Mouse (Mus musculus) liver, embryonic 14.5 days (tissue): ENCODE measurements around the gene G430095P16Rik. TPM values are rescaled to one million over a fixed set of nuclear protein-coding genes. Genes with fewer than 3 reads are reported as not detected.

Experiments
- ATAC-seq: fragments of 200-750 bp; cut with Nextera tagmentation; 2 replicates; pipeline ENCODE4 v1.8.0; 2017; ENCODE audit warnings: moderate number of reproducible peaks, mild to moderate bottlenecking, moderate library complexity; ENCODE audit not compliant: insufficient read depth
- DNase-seq, 3 experiments: peaks; one replicate each; pipeline ENCODE4 v3.0.0-alpha.2; 2012 to 2013; ENCODE audit warnings: low read depth in 3 of 3, low spot score in 3 of 3
- H3K27ac ChIP-seq: fragments of 300-500 bp; sonication (generic); 2 replicates; pipeline ENCODE4 v1.5.1; 2014; ENCODE audit warnings: moderate library complexity, mild to moderate bottlenecking, control low read depth, inconsistent platforms
- H3K27me3 ChIP-seq: fragments of 300-500 bp; sonication (generic); 2 replicates; pipeline ENCODE4 v1.6.1; 2014; ENCODE audit warnings: mild to moderate bottlenecking, low read length, moderate library complexity; ENCODE audit not compliant: control insufficient read depth, insufficient read depth
- H3K36me3 ChIP-seq: fragments of 300-500 bp; sonication (generic); replicated peaks from 2 replicates; pipeline ENCODE4 v1.6.1; 2014; ENCODE audit warnings: low read depth; ENCODE audit not compliant: control insufficient read depth, insufficient read depth
- H3K4me1 ChIP-seq, 2 experiments: fragments of 200-500 bp in 1 of 2; fragments of 300-500 bp in 1 of 2; sonication (generic) in 1 of 2; replicated peaks; 2 replicates each; pipeline ENCODE4 v1.6.1; 2012 to 2014; ENCODE audit warnings: antibody characterized with exemption in 1 of 2, inconsistent platforms in 1 of 2, low read length in 1 of 2; ENCODE audit not compliant: control insufficient read depth in 2 of 2, insufficient read depth in 2 of 2
- H3K4me2 ChIP-seq: fragments of 300-500 bp; sonication (generic); 2 replicates; pipeline ENCODE4 v1.6.1; 2014; ENCODE audit warnings: low read depth, mild to moderate bottlenecking, control low read depth, moderate library complexity
- H3K4me3 ChIP-seq, 2 experiments: fragments of 200-500 bp in 1 of 2; fragments of 300-500 bp in 1 of 2; sonication (generic) in 1 of 2; 2 replicates each; pipeline ENCODE4 v1.5.1; 2012 to 2014; ENCODE audit warnings: low read depth in 2 of 2, low read length in 2 of 2, mild to moderate bottlenecking in 2 of 2, control low read depth in 1 of 2, inconsistent platforms in 1 of 2, moderate library complexity in 1 of 2; ENCODE audit not compliant: insufficient read depth in 1 of 2
- H3K9ac ChIP-seq: fragments of 300-500 bp; sonication (generic); replicated peaks from 2 replicates; pipeline ENCODE4 v1.6.1; 2014; ENCODE audit warnings: mild to moderate bottlenecking, control low read depth, moderate library complexity
- H3K9me3 ChIP-seq: fragments of 300-500 bp; sonication (generic); 2 replicates; pipeline ENCODE4 v1.6.1; 2016; ENCODE audit warnings: low read length, mixed read lengths; ENCODE audit not compliant: control insufficient read depth
- CTCF ChIP-seq: IDR thresholded peaks from 2 replicates; pipeline ENCODE4 v1.5.1; 2016; ENCODE audit warnings: antibody characterized with exemption, low read depth, control low read depth
- EP300 ChIP-seq: IDR thresholded peaks from 2 replicates; pipeline ENCODE4 v1.6.1; 2016; ENCODE audit warnings: antibody characterized with exemption, low read depth
- WGBS: fragments of 180-500 bp; shearing (Covaris S2); extraction: QIAGEN DNeasy Blood & Tissue Kit; methylation state at CpG from one replicate; pipeline ENCODE4 v1.1.7; 2014; ENCODE audit not compliant: insufficient replicate concordance; 5-methylcytosine and 5-hydroxymethylcytosine counted together
- polyA plus RNA-seq, 2 experiments: library from polyadenylated mRNA; depleted of rRNA in 1 of 2; stranded (reverse) in 1 of 2; unstranded in 1 of 2; fragments of >200 nt; fragmentation: Nextera tagmentation in 1 of 2; extraction: Ambion mirVana in 1 of 2; gene quantifications; 2 replicates each; pipeline versions ENCODE4 v1.2.1 to v1.2.3; 2012 to 2014

Gene G430095P16Rik
- polyA plus RNA-seq, 2 experiments: 10.3 to 11.9 TPM

DNA sequence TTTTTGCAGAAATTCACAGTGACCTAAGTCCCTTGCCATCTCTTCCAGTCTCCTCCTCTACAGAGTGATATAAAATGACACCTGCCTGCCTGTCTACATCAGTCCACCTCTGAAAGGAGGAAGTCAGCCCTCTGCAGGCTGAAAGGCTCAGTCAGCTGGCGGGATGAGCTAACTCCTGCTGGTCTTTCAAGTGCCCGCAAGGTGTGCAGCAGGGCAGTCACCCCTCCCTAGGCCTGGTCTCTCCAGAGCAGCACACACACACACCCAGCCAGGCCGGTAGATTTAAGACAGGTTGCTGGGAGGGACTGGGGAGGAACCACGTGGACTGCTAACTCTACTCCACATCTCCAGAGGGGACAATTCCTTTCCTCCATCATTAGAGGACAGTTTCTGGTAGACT lies 41.3 kb downstream of the G430095P16Rik start:
- no peak overlapping the region for H3K9ac ChIP-seq
- ATAC-seq (no peak), DNase-seq (no peak)
- no peak overlapping the region for H3K27ac ChIP-seq
- TF ChIP-seq EP300: no peak
- no peak for TF ChIP-seq CTCF
- H3K4me2 ChIP-seq: no peak overlapping the region
- no peak overlapping the region for H3K4me3 ChIP-seq
- WGBS: 58% methylated on average over 4 of the region's 4 CpGs
- no peaks in the 10 kb centered on the region for H3K9me3 ChIP-seq
- H3K4me1 ChIP-seq: no peaks in the 10 kb centered on the region
- H3K27me3 ChIP-seq: peaks cover 6% of the 10 kb centered on the region
- H3K36me3 ChIP-seq: no peaks in the 10 kb centered on the region

- Histone ChIP-seq H3K9ac (no peak overlapping the region), H3K4me1 (no peaks in the 10 kb centered on the region), H3K27ac (no peak overlapping the region), H3K36me3 (no peaks in the 10 kb centered on the region), H3K4me3 (no peak overlapping the region), H3K4me2 (no peak overlapping the region), H3K27me3 (peaks cover 6% of the 10 kb centered on the region), H3K9me3 (no peaks in the 10 kb centered on the region)
- TF ChIP-seq EP300: no peak
- TF ChIP-seq CTCF: no peak
- WGBS: 80% methylated on average over 17 of the region's 17 CpGs
- DNase-seq (no peak), ATAC-seq (no peak)
Observed at GRCm38 (mm10) chr8:84764870-84765495, 42.2 kb downstream of the G430095P16Rik start.

- peaks cover 6% of the 10 kb centered on the region for H3K27me3 ChIP-seq
- TF ChIP-seq EP300: no peak
- TF ChIP-seq CTCF: no peak
- DNase-seq (no peak), ATAC-seq (no peak)
- H3K9me3 ChIP-seq: no peaks in the 10 kb centered on the region
- no peaks in the 10 kb centered on the region for H3K36me3 ChIP-seq
- no peaks in the 10 kb centered on the region for H3K4me1 ChIP-seq
- H3K27ac ChIP-seq: no peak overlapping the region
- no peak overlapping the region for H3K9ac ChIP-seq
- H3K4me3 ChIP-seq: no peak overlapping the region
- no peak overlapping the region for H3K4me2 ChIP-seq
- 67% methylated on average over 10 of the region's 10 CpGs for WGBS
Observed at GRCm38 (mm10) chr8:84765629-84766028, 42.8 kb downstream of the G430095P16Rik start.

DNA sequence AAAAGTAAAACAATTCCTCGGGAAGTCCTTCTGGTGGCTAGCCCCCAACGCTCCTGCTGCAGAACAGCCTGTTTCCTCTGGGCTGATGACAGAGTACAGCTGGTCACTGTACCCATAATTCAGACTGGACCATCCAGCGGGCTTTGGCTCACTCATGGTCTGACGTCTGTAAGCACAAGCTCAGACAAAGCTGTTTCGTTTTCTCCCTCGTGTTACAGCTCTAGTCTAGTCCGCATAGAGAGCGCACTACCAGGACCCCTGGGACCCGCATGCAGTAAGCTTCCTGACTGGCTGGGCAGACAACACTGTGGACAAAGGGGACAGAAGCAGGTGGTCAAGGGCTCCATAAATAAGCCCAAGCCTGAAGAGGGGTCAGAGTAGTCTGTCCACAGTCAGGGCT lies 43.6 kb downstream of the G430095P16Rik start:
- H3K4me3 ChIP-seq: no peak overlapping the region
- H3K9ac ChIP-seq: no peak overlapping the region
- no peak for TF ChIP-seq CTCF
- TF ChIP-seq EP300: no peak
- WGBS: 76% methylated on average over 9 of the region's 9 CpGs
- no peaks in the 10 kb centered on the region for H3K4me1 ChIP-seq
- ATAC-seq: no peak
- no peak overlapping the region for H3K4me2 ChIP-seq
- peaks cover 9% of the 10 kb centered on the region for H3K27me3 ChIP-seq
- H3K9me3 ChIP-seq: no peaks in the 10 kb centered on the region
- no peaks in the 10 kb centered on the region for H3K36me3 ChIP-seq
- no peak overlapping the region for H3K27ac ChIP-seq
- no peak for DNase-seq

GRCm38 (mm10) chr8:84767221-84767620 lies 44.4 kb downstream of the G430095P16Rik start:
- no peak overlapping the region for H3K4me3 ChIP-seq
- 72% methylated on average over 10 of the region's 10 CpGs for WGBS
- H3K27me3 ChIP-seq: peaks cover 16% of the 10 kb centered on the region
- ATAC-seq (no peak), DNase-seq (no peak)
- no peak overlapping the region for H3K27ac ChIP-seq
- no peak overlapping the region for H3K9ac ChIP-seq
- TF ChIP-seq CTCF: no peak
- TF ChIP-seq EP300: no peak
- H3K9me3 ChIP-seq: no peaks in the 10 kb centered on the region
- H3K36me3 ChIP-seq: no peaks in the 10 kb centered on the region
- H3K4me1 ChIP-seq: no peaks in the 10 kb centered on the region
- no peak overlapping the region for H3K4me2 ChIP-seq
